Mouse (Mus musculus): ENCODE data around the gene Tmub2. TPM values are rescaled to one million over a fixed set of nuclear protein-coding genes. Genes with fewer than 3 reads are reported as not detected.
A peak's percentile ranks its signal among the peaks of the same experiment; 100 is the strongest.

Gene Tmub2
- total RNA-seq, 2 experiments from 2014 or later: 61.1 to 67.4 TPM

- Histone ChIP-seq H3K4me3 (no peak overlapping the region), H3K27ac (no peak overlapping the region)
- TF ChIP-seq CTCF (conservative IDR thresholded peaks at IDR 0.05): no peak
- no peak for DNase-seq (ENCODE audit: low spot score in 2 of 2)
Measured at GRCm38 (mm10) chr11:102314321-102314720, 29.6 kb downstream of the Tmub2 start.

- H3K27ac ChIP-seq: peak overlapping the region; percentile 99
- TF ChIP-seq CTCF (conservative IDR thresholded peaks at IDR 0.05): no peak
- H3K4me3 ChIP-seq: peak overlapping the region; percentile 98
- no peak for DNase-seq (ENCODE audit: low spot score in 2 of 2)
Measured at GRCm38 (mm10) chr11:102315690-102316571, 31.2 kb downstream of the Tmub2 start.

- peak overlapping the region; percentile 98 for H3K4me3 ChIP-seq
- H3K27ac ChIP-seq: peak overlapping the region; percentile 99
- TF ChIP-seq CTCF (conservative IDR thresholded peaks at IDR 0.05): peak; percentile 44
- DNase-seq (ENCODE audit: low spot score in 2 of 2): peak; percentile 86 to 87
Measured at GRCm38 (mm10) chr11:102316572-102317297, 32.0 kb downstream of the Tmub2 start.

DNA sequence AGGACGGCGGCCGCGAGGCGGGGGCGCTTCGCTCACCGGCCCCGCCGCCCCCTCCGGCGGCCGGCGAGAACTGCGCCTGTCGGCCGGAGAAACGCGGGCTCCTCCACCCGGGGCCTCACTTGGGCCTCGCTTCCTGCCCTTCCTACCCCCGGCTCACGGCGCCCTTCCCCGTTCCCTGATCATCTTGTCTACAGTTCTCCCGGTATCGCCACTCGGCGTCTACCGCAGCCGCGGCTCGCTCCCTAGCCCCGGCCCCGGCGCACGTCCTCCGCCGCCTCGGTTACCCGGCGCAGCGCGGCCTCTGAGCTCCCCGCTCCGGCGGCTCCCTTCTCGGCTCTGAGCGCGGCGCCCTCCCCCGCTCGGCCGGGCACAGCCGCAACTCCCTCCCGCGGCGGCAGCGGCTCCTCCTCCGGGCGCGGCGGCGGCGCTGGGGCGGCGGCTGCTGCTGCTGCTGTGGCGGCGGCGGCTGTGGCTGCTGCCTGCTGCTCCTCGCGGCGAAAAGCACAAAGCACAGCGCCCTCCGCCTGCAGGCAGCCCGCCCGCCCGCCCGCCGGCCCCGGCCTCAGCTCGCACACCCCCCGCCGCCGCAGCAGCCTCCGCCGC, 32.7 kb downstream of the Tmub2 start:
- TF ChIP-seq CTCF (conservative IDR thresholded peaks at IDR 0.05): peak; percentile 53
- peak overlapping the region; percentile 99 for H3K27ac ChIP-seq
- peak overlapping the region; percentile 98 for H3K4me3 ChIP-seq
- peak; percentile 58 to 73 for DNase-seq (ENCODE audit: low spot score in 2 of 2)

DNA sequence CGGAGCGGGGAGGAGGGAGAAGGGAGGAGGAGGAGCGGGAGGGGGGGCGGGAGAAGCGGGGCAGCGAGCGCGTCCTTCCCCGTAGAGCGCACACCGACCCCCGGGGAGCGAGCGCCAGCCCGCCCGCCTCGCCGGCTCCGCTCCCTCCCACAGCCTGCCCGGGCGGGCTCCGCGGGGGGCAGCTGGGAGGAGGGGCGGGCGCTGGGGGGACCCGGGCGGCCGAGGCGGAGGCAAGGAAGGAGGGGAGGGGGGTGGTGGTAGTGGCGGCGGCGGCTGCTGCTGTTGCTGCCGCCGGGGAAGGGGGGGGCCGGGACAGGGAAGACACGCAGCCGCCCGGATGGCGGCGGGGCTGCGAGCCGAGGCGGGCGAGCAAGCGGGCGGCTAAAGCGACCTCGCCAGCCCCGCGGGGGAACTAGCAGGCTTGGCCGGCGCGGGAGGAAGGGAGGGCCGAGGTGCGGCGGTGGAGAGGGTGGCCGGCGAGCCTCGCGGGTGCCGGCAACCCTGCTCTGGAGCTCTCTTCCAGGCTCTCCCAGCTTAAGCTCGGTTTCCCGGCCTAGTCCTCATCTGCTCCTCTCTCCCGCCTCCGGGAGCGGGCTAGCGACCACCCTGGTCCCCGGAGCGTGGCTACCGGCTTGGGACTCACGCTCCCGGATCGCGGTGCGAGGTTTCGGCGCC, 33.3 kb downstream of the Tmub2 start:
- H3K27ac ChIP-seq: peak overlapping the region; percentile 99
- TF ChIP-seq CTCF (conservative IDR thresholded peaks at IDR 0.05): no peak
- DNase-seq (ENCODE audit: low spot score in 2 of 2): peak; percentile 47 to 60
- H3K4me3 ChIP-seq: peak overlapping the region; percentile 98

- TF ChIP-seq CTCF (conservative IDR thresholded peaks at IDR 0.05): no peak
- DNase-seq (ENCODE audit: low spot score in 2 of 2): peak in 1 of 2 experiments; percentile 35
Measured at GRCm38 (mm10) chr11:102318576-102319409, 34.1 kb downstream of the Tmub2 start.

DNA sequence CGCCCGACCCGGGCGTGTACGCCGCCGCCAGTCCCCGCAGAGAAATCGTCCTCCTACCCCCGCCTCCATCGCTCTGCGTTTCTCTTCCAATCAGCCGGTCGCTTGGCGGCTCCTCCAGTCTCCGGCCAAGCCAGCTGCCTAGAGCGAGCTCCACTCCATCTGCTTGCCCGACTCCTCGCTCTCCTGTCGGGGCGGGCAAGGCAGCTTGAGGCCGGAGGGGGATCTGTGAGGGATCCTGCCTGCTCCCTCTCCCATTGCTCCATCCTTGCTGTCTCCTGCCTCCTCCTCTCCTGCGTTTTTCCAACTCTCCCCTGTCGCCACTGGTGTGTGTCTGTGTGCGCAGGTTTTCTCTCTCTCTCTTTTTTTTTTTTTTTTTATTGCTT, 34.7 kb downstream of the Tmub2 start, which contains the start of gene Ubtf:
TSS of gene Ubtf (minus strand) at position 333 of the 383 bp plus-strand sequence.
- TF ChIP-seq CTCF (conservative IDR thresholded peaks at IDR 0.05): 0 out of 2 replicates have a peak, but pooled peaks have one; percentile 21
- DNase-seq (ENCODE audit: low spot score in 2 of 2): peak; percentile 80 to 82
- peak within 1 kb of the TSS; percentile 99 for H3K27ac ChIP-seq
- H3K4me3 ChIP-seq: peak within 1 kb of the TSS; percentile 98

More at GRCm38 (mm10) chr11:102318576-102319409, 34.1 kb downstream of the Tmub2 start:
- Histone ChIP-seq H3K27ac (peak overlapping the region; percentile 99), H3K4me3 (peak overlapping the region; percentile 98)

- H3K4me3 ChIP-seq: peak overlapping the region; percentile 98
- DNase-seq (ENCODE audit: low spot score in 2 of 2): peak; percentile 88 to 94
- no peak for TF ChIP-seq CTCF (conservative IDR thresholded peaks at IDR 0.05)
- peak overlapping the region; percentile 99 for H3K27ac ChIP-seq
Measured at GRCm38 (mm10) chr11:102319941-102320685, 35.4 kb downstream of the Tmub2 start.

DNA sequence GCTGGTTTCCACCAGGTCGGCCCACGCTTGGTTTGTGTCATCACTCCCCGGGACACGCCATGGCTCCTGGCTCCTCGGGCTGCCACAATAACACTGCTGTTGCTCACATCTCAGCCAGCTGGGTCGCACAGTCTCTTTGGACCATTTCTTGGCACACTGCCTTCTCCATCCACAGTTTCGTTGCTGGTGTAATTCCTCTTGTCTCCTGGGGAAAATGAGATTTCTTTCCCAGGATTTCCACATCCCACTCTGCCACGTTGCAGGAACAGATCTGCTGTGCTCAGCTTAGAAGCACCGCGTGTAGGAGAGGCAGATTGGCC, 35.9 kb downstream of the Tmub2 start:
- H3K4me3 ChIP-seq: peak overlapping the region; percentile 98
- H3K27ac ChIP-seq: peak overlapping the region; percentile 99
- DNase-seq (ENCODE audit: low spot score in 2 of 2): peak; percentile 45 to 69
- peak; percentile 60 for TF ChIP-seq CTCF (conservative IDR thresholded peaks at IDR 0.05)

DNA sequence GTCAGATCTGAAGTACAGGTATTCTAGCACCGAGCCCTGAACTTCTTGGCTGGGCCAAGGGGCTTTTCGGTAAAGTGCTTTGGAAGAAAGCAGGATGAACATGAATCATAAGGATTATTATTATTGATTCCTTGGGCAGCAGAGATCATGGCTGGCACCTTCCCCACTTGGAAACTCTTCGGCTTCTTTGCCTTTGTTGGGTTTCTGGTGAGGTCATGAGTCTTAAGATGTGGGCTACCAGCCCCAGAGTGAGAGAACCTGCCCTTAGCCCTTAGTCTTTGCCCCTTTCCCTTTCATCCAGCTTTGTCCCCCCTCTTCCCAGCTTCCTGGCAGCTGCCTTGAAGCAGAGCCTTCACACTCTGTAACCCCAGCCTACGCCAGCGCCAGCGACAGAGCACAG, 37.2 kb downstream of the Tmub2 start:
- no peak for DNase-seq (ENCODE audit: low spot score in 2 of 2)
- H3K4me3 ChIP-seq: no peak overlapping the region
- no peak overlapping the region for H3K27ac ChIP-seq
- TF ChIP-seq CTCF (conservative IDR thresholded peaks at IDR 0.05): no peak

DNA sequence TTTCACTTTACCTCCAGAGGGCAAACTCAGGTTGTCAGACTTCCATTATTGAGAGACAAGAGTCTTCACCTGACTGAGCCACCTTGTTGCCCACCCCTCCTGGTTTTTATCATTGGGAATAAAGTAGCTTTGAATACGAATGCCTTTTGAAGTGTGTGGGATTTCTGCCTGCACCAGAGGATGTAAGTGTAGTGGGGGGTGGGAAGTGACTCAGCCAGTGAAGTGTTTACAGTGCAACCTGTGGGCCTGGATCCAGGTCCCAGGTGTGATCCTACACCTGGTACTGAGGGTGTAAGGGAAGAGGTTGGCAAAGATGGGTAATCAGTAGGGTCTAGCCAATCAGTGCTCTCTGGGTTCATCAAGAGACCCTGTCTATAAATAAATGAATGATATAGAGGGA, 38.8 kb downstream of the Tmub2 start:
- no peak for DNase-seq (ENCODE audit: low spot score in 2 of 2)
- no peak for TF ChIP-seq CTCF (conservative IDR thresholded peaks at IDR 0.05)
- no peak overlapping the region for H3K4me3 ChIP-seq
- H3K27ac ChIP-seq: no peak overlapping the region

Data from layer of hippocampus, adult 2 months (tissue).